Mouse (Mus musculus): ENCODE measurements around the gene Sarm1.
A peak's percentile ranks its signal among the peaks of the same experiment; 100 is the strongest.
"Not testable (repeated sequence)": the region's sequence is repeated elsewhere in the genome, so short reads cannot be mapped to it uniquely, and the experiment has no call there.

The Sarm1 gene

GRCm38 (mm10) chr11:78497544-78498522 lies at the start of gene Sarm1:
Sarm1 (minus strand) TSS chr11:78497754.
- peak; percentile 93 for DNase-seq

GRCm38 (mm10) chr11:78545181-78545580 lies 47.6 kb upstream of the Sarm1 start:
- no peak for DNase-seq

GRCm38 (mm10) chr11:78544449-78545111 lies 47.0 kb upstream of the Sarm1 start:
- no peak for DNase-seq

GRCm38 (mm10) chr11:78540358-78540757 lies 42.8 kb upstream of the Sarm1 start:
- DNase-seq = no peak

GRCm38 (mm10) chr11:78536690-78537084 lies 39.1 kb upstream of the Sarm1 start:
- no peak for DNase-seq

GRCm38 (mm10) chr11:78536080-78536689 lies 38.6 kb upstream of the Sarm1 start, which contains the start of the genes Tnfaip1 and Ift20:
Tnfaip1 (minus strand) TSS chr11:78536332.
Ift20 (plus strand) TSS chr11:78536361.
- DNase-seq = peak; percentile 97

- peak; percentile 54 for DNase-seq
Observed at GRCm38 (mm10) chr11:78535376-78536079, 38.0 kb upstream of the Sarm1 start.

GRCm38 (mm10) chr11:78534516-78534915 lies 37.0 kb upstream of the Sarm1 start:
- no peak for DNase-seq

DNA sequence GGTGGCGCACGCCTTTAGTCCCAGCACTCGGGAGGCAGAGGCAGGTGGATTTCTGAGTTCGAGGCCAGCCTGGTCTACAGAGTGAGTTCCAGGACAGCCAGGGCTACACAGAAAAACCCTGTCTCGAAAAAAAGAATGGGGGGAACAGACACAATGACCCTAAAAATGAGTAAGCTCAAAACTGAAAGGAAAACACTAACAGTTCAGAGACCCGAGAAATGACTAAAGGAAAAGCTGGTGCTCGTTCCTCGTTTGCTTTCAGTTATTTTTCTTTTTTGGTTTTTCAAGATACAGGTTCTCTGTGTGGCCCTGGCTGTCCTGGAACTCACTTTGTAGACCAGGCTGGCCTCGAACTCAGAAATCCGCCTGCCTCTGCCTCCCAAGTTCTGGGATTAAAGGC lies 34.0 kb upstream of the Sarm1 start:
- not testable (repeated sequence) for DNase-seq

DNA sequence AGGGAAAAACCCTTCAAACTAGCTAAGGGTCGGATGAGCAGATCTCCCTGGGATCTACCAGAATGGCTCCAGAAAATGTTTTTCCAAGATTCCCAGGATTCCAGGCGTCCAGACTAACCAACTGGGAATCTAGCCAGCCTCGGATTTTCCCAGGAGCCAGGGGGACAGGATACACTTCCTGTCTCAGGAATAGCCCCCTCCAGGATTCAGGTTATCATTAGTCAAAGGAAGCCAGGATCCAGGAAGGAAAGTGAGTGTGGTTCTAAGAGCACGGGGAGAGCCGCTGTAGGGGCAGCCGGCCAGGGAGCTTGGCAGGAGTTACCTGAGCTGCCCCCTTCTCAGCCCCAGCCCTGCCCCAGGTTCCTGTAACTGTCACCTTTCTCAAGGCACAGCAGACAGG lies 33.5 kb upstream of the Sarm1 start:
- peak; percentile 49 for DNase-seq

DNA sequence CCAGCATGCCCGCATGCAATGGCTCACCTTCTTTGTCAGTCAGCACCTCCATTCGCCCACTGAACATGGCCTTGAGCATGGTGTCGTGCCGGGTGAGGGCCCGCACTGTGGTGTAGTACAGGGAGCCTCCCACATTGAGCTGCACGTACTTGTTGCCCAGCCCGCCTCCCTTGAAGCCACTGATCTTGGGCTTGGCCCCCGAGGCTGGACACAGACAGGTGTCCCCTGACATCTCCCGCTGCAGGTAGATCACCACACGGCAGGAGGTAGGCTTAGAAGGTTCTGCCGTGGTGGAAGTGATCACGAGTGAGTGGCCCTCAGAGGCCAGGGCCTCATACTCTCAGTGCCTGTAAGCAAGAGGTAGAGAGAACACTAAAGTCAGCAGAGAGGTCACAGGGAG lies 32.4 kb upstream of the Sarm1 start:
- no peak for DNase-seq

DNA sequence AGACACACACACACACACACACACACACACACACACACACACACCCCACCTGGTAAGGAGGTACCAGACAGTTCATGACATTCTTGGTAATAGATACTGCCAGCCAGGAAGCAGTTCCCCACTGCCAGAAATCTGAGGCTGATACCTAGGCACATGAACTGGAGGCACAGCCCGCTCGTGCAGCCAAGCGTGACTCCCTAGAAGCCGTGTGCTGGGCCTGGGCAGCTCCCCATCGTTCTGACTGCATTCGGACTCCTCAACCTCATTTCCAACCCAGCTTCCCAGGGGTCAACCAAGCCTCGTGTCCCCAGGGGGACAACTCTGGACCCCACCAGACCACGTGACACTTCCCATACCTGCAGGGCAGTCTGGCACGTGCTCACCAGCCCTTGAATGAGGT lies 31.2 kb upstream of the Sarm1 start:
- DNase-seq = no peak

- DNase-seq = no peak
Observed at GRCm38 (mm10) chr11:78524838-78525237, 27.3 kb upstream of the Sarm1 start.

- DNase-seq = no peak
Observed at GRCm38 (mm10) chr11:78523241-78523955, 25.8 kb upstream of the Sarm1 start.

- DNase-seq = peak; percentile 42
Observed at GRCm38 (mm10) chr11:78522481-78522997, 25.0 kb upstream of the Sarm1 start.

DNA sequence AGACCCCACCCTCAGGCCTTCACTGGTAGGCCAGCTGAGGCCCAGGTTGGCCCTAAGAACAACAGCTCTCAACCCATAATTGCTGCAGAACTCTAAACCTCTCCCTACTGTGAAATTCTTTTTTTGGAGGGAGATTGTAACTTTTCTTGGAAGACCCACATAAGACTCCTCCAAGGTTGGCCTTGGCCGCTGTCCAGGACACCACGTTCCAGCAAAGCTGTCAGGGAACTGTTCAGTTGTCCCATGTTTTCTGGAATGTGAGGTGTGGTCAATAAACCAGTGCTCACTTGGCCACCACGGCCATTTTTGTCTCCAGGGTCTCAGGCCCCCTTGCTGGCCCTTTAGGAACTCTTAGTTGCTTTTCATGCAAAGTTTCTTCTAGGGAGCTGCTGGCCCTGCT lies 24.3 kb upstream of the Sarm1 start:
- no peak for DNase-seq

DNA sequence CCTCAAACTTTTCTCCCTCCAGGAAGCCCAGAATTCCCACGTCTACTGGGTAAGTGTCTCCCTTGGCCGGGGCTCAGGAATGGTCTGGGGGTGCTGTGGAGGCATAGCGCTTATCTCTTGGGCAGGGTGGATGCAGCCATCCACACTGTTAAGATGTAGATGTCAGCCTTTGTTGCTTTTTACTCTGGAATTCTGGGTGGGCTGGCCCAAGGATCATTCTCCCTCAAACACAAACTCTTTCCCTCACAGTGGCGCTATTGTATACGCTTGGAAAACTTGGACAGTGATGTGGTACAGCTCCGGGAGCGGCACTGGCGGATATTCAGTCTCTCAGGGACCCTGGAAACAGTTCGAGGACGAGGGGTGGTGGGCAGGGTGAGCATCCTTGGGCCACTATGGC lies 21.4 kb upstream of the Sarm1 start:
- no peak for DNase-seq

- DNase-seq = no peak
Observed at GRCm38 (mm10) chr11:78515549-78516325, 18.2 kb upstream of the Sarm1 start.

DNA sequence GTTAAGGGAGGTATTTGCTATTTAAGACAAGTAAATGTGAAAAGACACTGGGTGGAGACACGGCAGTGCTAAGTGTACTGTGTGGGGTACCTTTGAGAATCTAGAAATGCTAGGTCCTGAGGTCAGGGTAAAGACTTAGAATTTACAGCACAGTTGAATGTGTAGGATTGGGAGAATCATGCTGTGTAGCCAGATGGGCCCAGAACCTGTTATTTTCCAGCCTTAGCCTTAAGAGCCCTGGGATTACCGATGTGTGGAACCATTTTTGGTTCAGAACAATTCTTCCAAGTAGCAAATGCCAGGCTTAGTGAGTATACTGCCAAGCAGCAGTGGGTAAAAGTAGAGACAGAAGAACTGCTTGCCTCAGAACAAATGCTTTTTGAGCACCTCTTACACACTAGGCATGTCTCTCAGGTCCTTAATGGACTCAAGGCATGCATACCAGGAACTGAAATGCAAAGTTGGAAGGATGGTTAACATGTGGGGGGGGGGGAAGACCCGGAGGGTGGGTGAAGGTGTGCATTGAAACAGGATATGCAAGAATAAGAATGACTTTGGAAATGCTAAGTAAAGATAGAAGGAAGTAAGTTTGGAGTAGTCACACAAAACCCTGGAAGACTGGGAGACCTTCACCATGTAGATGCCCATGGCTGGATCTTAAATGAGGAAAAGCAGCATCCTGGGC lies 15.7 kb upstream of the Sarm1 start:
- no peak for DNase-seq

Measured in kidney, adult 18-20 months (tissue).